Mouse (Mus musculus) brain, embryonic 14.5 days (tissue): ENCODE measurements around the gene Gpx7.

Source experiments
- CTCF ChIP-seq: fragments of 200-500 bp; IDR thresholded peaks from 2 replicates; pipeline ENCODE4 v1.5.1; 2012; ENCODE audit warnings: inconsistent platforms, mild to moderate bottlenecking, moderate library complexity, borderline replicate concordance; ENCODE audit not compliant: insufficient read depth, insufficient read length; ENCODE audit errors: extremely low read depth
- POLR2A ChIP-seq: fragments of 200-500 bp; IDR thresholded peaks from 2 replicates; pipeline ENCODE4 v1.6.1; 2012; ENCODE audit warnings: mild to moderate bottlenecking, inconsistent platforms, borderline replicate concordance; ENCODE audit not compliant: poor library complexity, insufficient read depth, insufficient read length, severe bottlenecking; ENCODE audit errors: extremely low read depth

GRCm38 (mm10) chr4:108363355-108364110, 43.2 kb downstream of the Gpx7 start:
- TF ChIP-seq CTCF: no peak
- no peak for TF ChIP-seq POLR2A
